Mouse (Mus musculus): Measurements from ENCODE around the gene Rps4x. TPM values are rescaled to one million over a fixed set of nuclear protein-coding genes. Genes with fewer than 3 reads are reported as not detected.
A peak's percentile ranks its signal among the peaks of the same experiment; 100 is the strongest.
"Not testable (repeated sequence)": the region's sequence is repeated elsewhere in the genome, so short reads cannot be mapped to it uniquely, and the experiment has no call there.

The Rps4x gene
- polyA plus RNA-seq (2015; fragmentation: Nextera tagmentation; extraction: Ambion mirVana) = 369 and 386 TPM in 2 replicates

GRCm38 (mm10) chrX:102188712-102189497, at the start of gene Rps4x:
Gene Rps4x, minus strand, starts transcription at chrX:102189394.
- H3K36me3 ChIP-seq (ENCODE audit: control insufficient read depth, insufficient read depth) = peaks cover 3% of the 10 kb centered on the region
- H3K4me2 ChIP-seq (ENCODE audit: low read depth, low read length) = peak within 1 kb of the TSS; percentile 65
- peak within 1 kb of the TSS; percentile 65 for H3K4me3 ChIP-seq (ENCODE audit: low read depth, low read length)
- no peaks in the 10 kb centered on the region for H3K9me3 ChIP-seq (replicated peaks; ENCODE audit: control insufficient read depth, low read length)
- peak within 1 kb of the TSS; percentile 63 for H3K9ac ChIP-seq (ENCODE audit: low read depth, low read length)
- H3K27ac ChIP-seq (ENCODE audit: low read length) = peak within 1 kb of the TSS; percentile 64
- no peaks in the 10 kb centered on the region for H3K27me3 ChIP-seq (ENCODE audit: control insufficient read depth, insufficient read depth, low read depth, low read length)
- WGBS (ENCODE audit: insufficient replicate concordance) = 19% methylated on average over 37 of the region's 37 CpGs
- H3K4me1 ChIP-seq (ENCODE audit: control insufficient read depth, low read depth, low read length) = no peaks in the 10 kb centered on the region; the same call in 1 of the 2 replicates
- ATAC-seq (ENCODE audit: low read depth) = peak; percentile 83

- Histone ChIP-seq H3K4me3 (ENCODE audit: low read depth, low read length) (no peak overlapping the region), H3K27me3 (ENCODE audit: control insufficient read depth, insufficient read depth, low read depth, low read length) (no peaks in the 10 kb centered on the region), H3K4me2 (ENCODE audit: low read depth, low read length) (no peak overlapping the region), H3K4me1 (ENCODE audit: control insufficient read depth, low read depth, low read length) (no peaks in the 10 kb centered on the region), H3K36me3 (ENCODE audit: control insufficient read depth, insufficient read depth) (no peaks in the 10 kb centered on the region), H3K9me3 (replicated peaks; ENCODE audit: control insufficient read depth, low read length) (no peaks in the 10 kb centered on the region), H3K9ac (ENCODE audit: low read depth, low read length) (no peak overlapping the region), H3K27ac (ENCODE audit: low read length) (no peak overlapping the region)
- no peak for ATAC-seq (ENCODE audit: low read depth)
- 13% methylated on average over 1 of the region's 1 CpGs for WGBS (ENCODE audit: insufficient replicate concordance)
These were observed 29.9 kb upstream of the Rps4x start for GRCm38 (mm10) chrX:102219126-102219525.

- not testable (repeated sequence) for H3K4me1 ChIP-seq (ENCODE audit: control insufficient read depth, low read depth, low read length); H3K36me3 ChIP-seq (ENCODE audit: control insufficient read depth, insufficient read depth); H3K9me3 ChIP-seq (replicated peaks; ENCODE audit: control insufficient read depth, low read length); H3K27me3 ChIP-seq (ENCODE audit: control insufficient read depth, insufficient read depth, low read depth, low read length); H3K4me2 ChIP-seq (ENCODE audit: low read depth, low read length); H3K9ac ChIP-seq (ENCODE audit: low read depth, low read length); ATAC-seq (ENCODE audit: low read depth); H3K4me3 ChIP-seq (ENCODE audit: low read depth, low read length); H3K27ac ChIP-seq (ENCODE audit: low read length)
- 31% methylated on average over 9 of the region's 9 CpGs for WGBS (ENCODE audit: insufficient replicate concordance)
These were observed 26.2 kb upstream of the Rps4x start for GRCm38 (mm10) chrX:102215356-102215755.

- ATAC-seq (ENCODE audit: low read depth) = no peak
- WGBS (ENCODE audit: insufficient replicate concordance) = 73% methylated on average over 1 of the region's 1 CpGs
- Histone ChIP-seq H3K9me3 (replicated peaks; ENCODE audit: control insufficient read depth, low read length) (no peaks in the 10 kb centered on the region), H3K4me3 (ENCODE audit: low read depth, low read length) (no peak overlapping the region), H3K4me1 (ENCODE audit: control insufficient read depth, low read depth, low read length) (no peaks in the 10 kb centered on the region; the same call in 1 of the 2 replicates), H3K36me3 (ENCODE audit: control insufficient read depth, insufficient read depth) (no peaks in the 10 kb centered on the region; the same call in 1 of the 2 replicates), H3K9ac (ENCODE audit: low read depth, low read length) (no peak overlapping the region), H3K4me2 (ENCODE audit: low read depth, low read length) (no peak overlapping the region), H3K27me3 (ENCODE audit: control insufficient read depth, insufficient read depth, low read depth, low read length) (no peaks in the 10 kb centered on the region), H3K27ac (ENCODE audit: low read length) (no peak overlapping the region)
These were observed 1.6 kb upstream of the Rps4x start for GRCm38 (mm10) chrX:102190840-102191239.

- Histone ChIP-seq H3K36me3 (ENCODE audit: control insufficient read depth, insufficient read depth) (no peaks in the 10 kb centered on the region; the same call in 1 of the 2 replicates), H3K4me2 (ENCODE audit: low read depth, low read length) (peak overlapping the region; percentile 65), H3K27ac (ENCODE audit: low read length) (no peak overlapping the region), H3K9ac (ENCODE audit: low read depth, low read length) (no peak overlapping the region), H3K9me3 (replicated peaks; ENCODE audit: control insufficient read depth, low read length) (no peaks in the 10 kb centered on the region), H3K27me3 (ENCODE audit: control insufficient read depth, insufficient read depth, low read depth, low read length) (no peaks in the 10 kb centered on the region), H3K4me3 (ENCODE audit: low read depth, low read length) (peak overlapping the region; percentile 65), H3K4me1 (ENCODE audit: control insufficient read depth, low read depth, low read length) (no peaks in the 10 kb centered on the region; the same call in 1 of the 2 replicates)
- WGBS (ENCODE audit: insufficient replicate concordance) = 39% methylated on average over 5 of the region's 5 CpGs
- ATAC-seq (ENCODE audit: low read depth) = no peak
These were observed 387 bp upstream of the Rps4x start for GRCm38 (mm10) chrX:102189581-102189980.

- peak overlapping the region; percentile 65 for H3K4me3 ChIP-seq (ENCODE audit: low read depth, low read length)
- no peak for ATAC-seq (ENCODE audit: low read depth)
- 28% methylated on average over 11 of the region's 11 CpGs for WGBS (ENCODE audit: insufficient replicate concordance)
These were observed 2.0 kb downstream of the Rps4x start for GRCm38 (mm10) chrX:102187023-102187699.

GRCm38 (mm10) chrX:102182575-102182974, 6.6 kb downstream of the Rps4x start:
- Histone ChIP-seq H3K9ac (ENCODE audit: low read depth, low read length) (no peak overlapping the region), H3K9me3 (replicated peaks; ENCODE audit: control insufficient read depth, low read length) (no peaks in the 10 kb centered on the region), H3K27me3 (ENCODE audit: control insufficient read depth, insufficient read depth, low read depth, low read length) (no peaks in the 10 kb centered on the region), H3K4me3 (ENCODE audit: low read depth, low read length) (no peak overlapping the region), H3K4me2 (ENCODE audit: low read depth, low read length) (no peak overlapping the region), H3K36me3 (ENCODE audit: control insufficient read depth, insufficient read depth) (peaks cover 3% of the 10 kb centered on the region), H3K4me1 (ENCODE audit: control insufficient read depth, low read depth, low read length) (no peaks in the 10 kb centered on the region), H3K27ac (ENCODE audit: low read length) (no peak overlapping the region)
- ATAC-seq (ENCODE audit: low read depth) = no peak

More at GRCm38 (mm10) chrX:102187023-102187699, 2.0 kb downstream of the Rps4x start:
- no peaks in the 10 kb centered on the region; the same call in 1 of the 2 replicates for H3K4me1 ChIP-seq (ENCODE audit: control insufficient read depth, low read depth, low read length)
- peaks cover 3% of the 10 kb centered on the region for H3K36me3 ChIP-seq (ENCODE audit: control insufficient read depth, insufficient read depth)
- H3K27ac ChIP-seq (ENCODE audit: low read length) = 0 out of 2 replicates have a peak overlapping the region, but pooled peaks have one; percentile 14
- H3K27me3 ChIP-seq (ENCODE audit: control insufficient read depth, insufficient read depth, low read depth, low read length) = no peaks in the 10 kb centered on the region
- peak overlapping the region; percentile 3 for H3K9ac ChIP-seq (ENCODE audit: low read depth, low read length)
- no peaks in the 10 kb centered on the region for H3K9me3 ChIP-seq (replicated peaks; ENCODE audit: control insufficient read depth, low read length)
- peak overlapping the region; percentile 65 for H3K4me2 ChIP-seq (ENCODE audit: low read depth, low read length)

GRCm38 (mm10) chrX:102175538-102176287, 13.5 kb downstream of the Rps4x start:
- no peaks in the 10 kb centered on the region for H3K36me3 ChIP-seq (ENCODE audit: control insufficient read depth, insufficient read depth)
- no peaks in the 10 kb centered on the region for H3K9me3 ChIP-seq (replicated peaks; ENCODE audit: control insufficient read depth, low read length)
- H3K4me3 ChIP-seq (ENCODE audit: low read depth, low read length) = no peak overlapping the region
- H3K4me2 ChIP-seq (ENCODE audit: low read depth, low read length) = no peak overlapping the region
- no peaks in the 10 kb centered on the region for H3K4me1 ChIP-seq (ENCODE audit: control insufficient read depth, low read depth, low read length)
- ATAC-seq (ENCODE audit: low read depth) = no peak
- no peaks in the 10 kb centered on the region for H3K27me3 ChIP-seq (ENCODE audit: control insufficient read depth, insufficient read depth, low read depth, low read length)
- 75% methylated on average over 5 of the region's 5 CpGs for WGBS (ENCODE audit: insufficient replicate concordance)
- H3K27ac ChIP-seq (ENCODE audit: low read length) = no peak overlapping the region
- no peak overlapping the region for H3K9ac ChIP-seq (ENCODE audit: low read depth, low read length)

Measured in liver, embryonic 16.5 days (tissue).